Mouse (Mus musculus) CH12.LX (cell line): ENCODE data around the gene Mettl1. TPM values are rescaled to one million over a fixed set of nuclear protein-coding genes. Genes with fewer than 3 reads are reported as not detected.

Source experiments
- DNase-seq: peaks from one replicate; pipeline ENCODE4 v3.0.0-alpha.2; 2013; ENCODE audit errors: extremely low read depth
- H3K27ac ChIP-seq: 2 replicates; pipeline ENCODE4 v1.5.1; 2012; ENCODE audit warnings: low read depth, mild to moderate bottlenecking, control low read depth, moderate library complexity; ENCODE audit not compliant: insufficient read depth
- H3K27me3 ChIP-seq: replicated peaks from 2 replicates; pipeline ENCODE3; 2012; ENCODE audit warnings: inconsistent platforms
- H3K36me3 ChIP-seq, 2 experiments: replicated peaks in 1 of 2; 2 replicates each; pipeline versions ENCODE3 to v1.6.1; 2012; ENCODE audit warnings: inconsistent platforms in 1 of 2, low read length in 1 of 2, mild to moderate bottlenecking in 1 of 2, mixed read lengths in 1 of 2, moderate library complexity in 1 of 2; ENCODE audit not compliant: control insufficient read depth in 1 of 2, insufficient read depth in 1 of 2
- H3K4me1 ChIP-seq, 2 experiments: 2 replicates each; pipeline ENCODE4 v1.6.1; 2012; ENCODE audit warnings: inconsistent platforms in 1 of 2, moderate library complexity in 1 of 2; ENCODE audit not compliant: insufficient read depth in 2 of 2, control insufficient read depth in 1 of 2
- H3K4me2 ChIP-seq: 2 replicates; pipeline ENCODE4 v1.6.1; 2012; ENCODE audit warnings: low read depth, mild to moderate bottlenecking, control low read depth; ENCODE audit not compliant: poor library complexity, insufficient read depth, severe bottlenecking
- H3K4me3 ChIP-seq, 3 experiments: fragments of 150-350 bp in 1 of 3; sonication (generic) in 1 of 3; replicated peaks in 1 of 3; 2 replicates each; pipeline versions ENCODE3 to v1.5.1; 2011 to 2012; ENCODE audit warnings: low read depth in 2 of 3, low read length in 2 of 3, mild to moderate bottlenecking in 2 of 3, moderate library complexity in 2 of 3, control low read depth in 1 of 3, improper control_type of control experiment in 1 of 3, inconsistent platforms in 1 of 3, mixed read lengths in 1 of 3; ENCODE audit not compliant: poor library complexity in 1 of 3
- H3K79me2 ChIP-seq: replicated peaks from 2 replicates; pipeline ENCODE4 v1.6.1; 2012; ENCODE audit warnings: mild to moderate bottlenecking, moderate library complexity; ENCODE audit not compliant: control insufficient read depth, poor library complexity, insufficient read depth, severe bottlenecking; ENCODE audit errors: extremely low read depth
- H3K9ac ChIP-seq: 2 replicates; pipeline ENCODE4 v1.6.1; 2012; ENCODE audit warnings: low read depth, mild to moderate bottlenecking, control low read depth, moderate library complexity; ENCODE audit not compliant: insufficient read depth
- H3K9me3 ChIP-seq: replicated peaks from 2 replicates; pipeline ENCODE3; 2012; ENCODE audit warnings: low read length, inconsistent platforms, mixed read lengths
- BHLHE40 ChIP-seq: IDR thresholded peaks from 2 replicates; pipeline ENCODE4 v1.6.1; 2011; ENCODE audit warnings: mild to moderate bottlenecking, low read depth, low read length, improper control_type of control experiment
- CHD1 ChIP-seq: IDR thresholded peaks from 2 replicates; pipeline ENCODE4 v1.6.1; 2012; ENCODE audit warnings: low read depth, low read length, improper control_type of control experiment, inconsistent platforms
- ELF1 ChIP-seq: IDR thresholded peaks from 2 replicates; pipeline ENCODE4 v1.6.1; 2014; ENCODE audit warnings: low read depth, mild to moderate bottlenecking, inconsistent platforms, low read length, improper control_type of control experiment
- EP300 ChIP-seq: IDR thresholded peaks from 2 replicates; pipeline ENCODE4 v1.6.1; 2011; ENCODE audit warnings: low read length, improper control_type of control experiment
- ETS1 ChIP-seq: conservative IDR thresholded peaks from 2 replicates; pipeline ENCODE4 v1.6.1; 2012; ENCODE audit warnings: low read depth, mild to moderate bottlenecking, inconsistent platforms, low read length, improper control_type of control experiment, moderate library complexity
- JUN ChIP-seq: IDR thresholded peaks from 2 replicates; pipeline ENCODE4 v1.6.1; 2011; ENCODE audit warnings: low read depth, mild to moderate bottlenecking, low read length, improper control_type of control experiment, moderate library complexity; ENCODE audit not compliant: insufficient read depth
- MAZ ChIP-seq: IDR thresholded peaks from 2 replicates; pipeline ENCODE4 v1.6.1; 2012; ENCODE audit warnings: low read depth, mild to moderate bottlenecking, inconsistent platforms, low read length, improper control_type of control experiment, moderate library complexity
- MEF2A ChIP-seq: IDR thresholded peaks from 2 replicates; pipeline ENCODE4 v1.6.1; 2014; ENCODE audit warnings: low read depth, mild to moderate bottlenecking, inconsistent platforms, low read length, improper control_type of control experiment, borderline replicate concordance
- MXI1 ChIP-seq: IDR thresholded peaks from 2 replicates; pipeline ENCODE4 v1.6.1; 2011; ENCODE audit warnings: mild to moderate bottlenecking, low read depth, low read length, improper control_type of control experiment
- NRF1 ChIP-seq: IDR thresholded peaks from 2 replicates; pipeline ENCODE4 v1.6.1; 2014; ENCODE audit warnings: low read depth, mild to moderate bottlenecking, inconsistent platforms, low read length, improper control_type of control experiment, moderate library complexity
- PAX5 ChIP-seq: IDR thresholded peaks from 2 replicates; pipeline ENCODE4 v1.6.1; 2012; ENCODE audit warnings: low read length, inconsistent platforms, mixed read lengths
- POLR2A ChIP-seq: IDR thresholded peaks from 2 replicates; pipeline ENCODE4 v1.6.1; 2011; ENCODE audit warnings: low read depth, mild to moderate bottlenecking, improper control_type of control experiment, low read length
- POLR2AphosphoS2 ChIP-seq: IDR thresholded peaks from 2 replicates; pipeline ENCODE4 v1.6.1; 2011; ENCODE audit warnings: low read depth, low read length, improper control_type of control experiment
- RCOR1 ChIP-seq: conservative IDR thresholded peaks from 2 replicates; pipeline ENCODE4 v1.6.1; 2012; ENCODE audit warnings: low read depth, mild to moderate bottlenecking, inconsistent platforms, low read length, improper control_type of control experiment
- SIN3A ChIP-seq: IDR thresholded peaks from 2 replicates; pipeline ENCODE4 v1.6.1; 2012; ENCODE audit warnings: low read length, improper control_type of control experiment, inconsistent platforms
- SMC3 ChIP-seq: IDR thresholded peaks from 2 replicates; pipeline ENCODE4 v1.6.1; 2011; ENCODE audit warnings: low read depth, low read length, improper control_type of control experiment
- TCF12 ChIP-seq: IDR thresholded peaks from 2 replicates; pipeline ENCODE4 v1.6.1; 2014; ENCODE audit warnings: low read depth, mild to moderate bottlenecking, inconsistent platforms, low read length, improper control_type of control experiment
- USF1 ChIP-seq: IDR thresholded peaks from 2 replicates; pipeline ENCODE4 v1.6.1; 2014; ENCODE audit warnings: low read depth, mild to moderate bottlenecking, inconsistent platforms, low read length, improper control_type of control experiment
- ZNF384 ChIP-seq: IDR thresholded peaks from 2 replicates; pipeline ENCODE4 v1.6.1; 2012; ENCODE audit warnings: low read depth, low read length, improper control_type of control experiment, inconsistent platforms
- dilution Hi-C: fragments of 300-500 bp; cut with MboI; formaldehyde crosslinking; loops from 2 replicates; pipeline ENCODE4 v1.14.3; 2020; ENCODE audit warnings: low sequenced_read_pairs; ENCODE audit not compliant: extremely low pct_unique_long_range_greater_than_20kb, extremely low pct_ligation_motif_present
- in situ Hi-C: fragments of 300-500 bp; cut with MboI; formaldehyde crosslinking; loops from 3 replicates; pipeline ENCODE4 v1.14.3; 2019; ENCODE audit warnings: low sequenced_read_pairs, low pct_ligation_motif_present, low pct_unique_long_range_greater_than_20kb, mixed read lengths
- polyA plus RNA-seq: library from polyadenylated mRNA; unstranded; fragments of >175 nt; gene quantifications from 2 replicates; pipeline ENCODE4 v1.2.1, GENCODE M21; 2012; ENCODE audit warnings: low read depth; ENCODE audit not compliant: insufficient read length
- total RNA-seq, 2 experiments: library from RNA; depleted of rRNA; stranded (reverse); fragments of 300-350 nt in 1 of 2; fragments of >200 nt in 1 of 2; gene quantifications; 2 replicates each; pipeline ENCODE4 v1.2.3; 2012 to 2014

Mettl1 gene
- total and polyA plus RNA-seq, 3 experiments = 21.6 to 49.4 (median 28.4) TPM

GRCm38 (mm10) chr10:127063239-127063872 lies 22.1 kb downstream of the Mettl1 start, which contains the start of gene Cdk4 (continued):
- no peak for TF ChIP-seq JUN
- peak; percentile 84 for TF ChIP-seq NRF1
- TF ChIP-seq PAX5 = no peak
- peak; percentile 91 for TF ChIP-seq MXI1
- TF ChIP-seq POLR2AphosphoS2 = peak; percentile 72; the same call in 1 of the 2 replicates
- TF ChIP-seq SMC3 = no peak
- TF ChIP-seq ZNF384 = no peak
- peak; percentile 97 for TF ChIP-seq MAZ
- no peak for TF ChIP-seq CHD1

- no peak for DNase-seq
- Histone ChIP-seq H3K9ac (peak overlapping the region; percentile 93), H3K36me3 (peaks cover 37 to 45% of the 10 kb centered on the region in 2 experiments), H3K4me1 (peaks cover 5 to 47% of the 10 kb centered on the region in 2 experiments), H3K79me2 (peaks cover 21% of the 10 kb centered on the region), H3K4me2 (peak overlapping the region; percentile 74), H3K4me3 (peak overlapping the region; percentile 83 to 96 (median 89)), H3K27me3 (peaks cover 26% of the 10 kb centered on the region), H3K9me3 (no peaks in the 10 kb centered on the region), H3K27ac (peak overlapping the region; percentile 33; the same call in 1 of the 2 replicates)
- in situ Hi-C loops = no loop called here
- TF ChIP-seq ETS1 = no peak
- no peak for TF ChIP-seq RCOR1
- TF ChIP-seq EP300 = no peak
- TF ChIP-seq USF1 = no peak
- no peak for TF ChIP-seq BHLHE40
- 0 out of 2 replicates have a peak, but pooled peaks have one; percentile 17 for TF ChIP-seq SIN3A
- no peak for TF ChIP-seq MEF2A
- TF ChIP-seq MXI1 = 0 out of 2 replicates have a peak, but pooled peaks have one; percentile 14
- TF ChIP-seq MAZ = no peak
- TF ChIP-seq CHD1 = no peak
- no peak for TF ChIP-seq TCF12
- no peak for TF ChIP-seq JUN
- TF ChIP-seq NRF1 = 0 out of 2 replicates have a peak, but pooled peaks have one; percentile 19
- TF ChIP-seq ZNF384 = no peak
- no peak for TF ChIP-seq POLR2A
- TF ChIP-seq ELF1 = no peak
- no peak for TF ChIP-seq SMC3
- no peak for TF ChIP-seq PAX5
- dilution Hi-C loops = no loop called here
Measured at GRCm38 (mm10) chr10:127063913-127064870, 23.0 kb downstream of the Mettl1 start.
